Mouse (Mus musculus) cerebellum, adult 11 months (tissue): Measurements from ENCODE around the gene Glis2.

Experiments used
- DNase-seq: peaks from one replicate; pipeline ENCODE4 v3.0.0; 2022

The Glis2 gene

GRCm38 (mm10) chr16:4641119-4641838 is 46.8 kb downstream of the Glis2 start:
- no peak for DNase-seq

- DNase-seq = no peak
Observed at GRCm38 (mm10) chr16:4642190-4642589, 47.7 kb downstream of the Glis2 start.

GRCm38 (mm10) chr16:4642937-4643336 is 48.4 kb downstream of the Glis2 start:
- DNase-seq = no peak

DNA sequence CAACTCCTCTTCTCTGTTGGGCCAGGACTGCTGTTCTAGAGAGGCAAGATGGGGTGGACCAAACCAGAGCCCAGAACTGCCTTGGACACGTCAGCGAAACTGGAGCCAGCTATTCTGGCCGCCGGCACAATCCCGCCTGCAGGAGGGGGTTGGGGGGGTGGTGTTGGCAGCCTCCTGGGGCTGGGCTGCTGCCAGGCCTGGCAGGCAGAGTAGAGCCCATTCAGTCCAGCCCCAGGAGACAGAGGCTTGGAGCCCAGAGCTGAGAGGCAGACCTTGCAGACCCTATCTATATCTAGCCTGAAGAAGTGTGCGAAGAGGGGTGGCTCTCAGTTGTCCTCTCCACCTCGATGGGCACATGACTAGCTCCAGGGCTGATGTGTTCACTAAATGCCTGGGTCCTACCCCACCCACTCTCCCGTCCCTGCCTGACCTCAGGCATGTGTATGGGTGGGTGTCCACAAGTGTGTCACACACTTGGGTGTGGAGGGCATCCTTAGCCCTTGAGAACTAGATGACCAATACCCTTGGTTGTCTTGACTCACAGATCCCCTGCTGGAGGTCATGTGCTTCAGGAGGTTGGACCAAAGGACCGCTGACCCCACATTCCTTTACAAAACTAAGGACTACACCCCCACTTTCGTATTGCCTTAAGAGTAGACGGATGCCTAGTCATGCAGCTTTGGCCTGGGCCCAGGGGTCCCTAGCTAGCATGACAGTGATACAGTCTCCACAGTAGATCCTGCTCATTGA is 49.3 kb downstream of the Glis2 start:
- DNase-seq = peak; percentile 71

GRCm38 (mm10) chr16:4645867-4646266 is 51.4 kb downstream of the Glis2 start:
- no peak for DNase-seq

GRCm38 (mm10) chr16:4646831-4647230 is 52.3 kb downstream of the Glis2 start:
- DNase-seq = no peak

DNA sequence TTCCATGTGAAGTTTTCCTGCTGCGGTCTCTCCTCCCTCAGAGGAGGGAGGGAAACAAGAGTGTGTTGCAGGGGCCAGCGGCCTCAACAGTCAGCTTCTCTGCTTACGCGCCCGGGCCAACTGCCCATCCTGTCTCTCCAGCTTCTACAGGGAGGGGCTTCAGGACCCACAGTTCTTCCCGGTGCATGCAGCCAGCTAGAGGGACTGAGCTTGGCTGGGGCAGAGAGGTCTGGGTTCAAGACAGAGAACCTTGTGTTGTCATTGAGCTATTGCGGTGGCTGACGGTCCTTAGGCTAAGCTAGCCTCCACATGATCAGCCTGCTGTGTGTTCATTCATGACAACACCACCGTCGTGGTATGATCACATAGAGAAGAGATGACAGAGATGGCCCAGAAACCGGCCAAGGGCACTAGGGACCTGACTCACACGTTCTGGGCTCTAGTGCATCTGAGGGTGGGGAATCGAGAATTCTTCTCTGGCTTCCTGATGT is 53.2 kb downstream of the Glis2 start:
- no peak for DNase-seq

GRCm38 (mm10) chr16:4648416-4649023 is 54.0 kb downstream of the Glis2 start:
- DNase-seq = no peak

- DNase-seq = no peak
Observed at GRCm38 (mm10) chr16:4649211-4649610, 54.7 kb downstream of the Glis2 start.

- DNase-seq = no peak
Observed at GRCm38 (mm10) chr16:4649692-4650091, 55.2 kb downstream of the Glis2 start.

GRCm38 (mm10) chr16:4650161-4650560 is 55.6 kb downstream of the Glis2 start:
- DNase-seq = no peak

- no peak for DNase-seq
Observed at GRCm38 (mm10) chr16:4651081-4651480, 56.6 kb downstream of the Glis2 start.

GRCm38 (mm10) chr16:4651624-4652023 is 57.1 kb downstream of the Glis2 start:
- DNase-seq = no peak

DNA sequence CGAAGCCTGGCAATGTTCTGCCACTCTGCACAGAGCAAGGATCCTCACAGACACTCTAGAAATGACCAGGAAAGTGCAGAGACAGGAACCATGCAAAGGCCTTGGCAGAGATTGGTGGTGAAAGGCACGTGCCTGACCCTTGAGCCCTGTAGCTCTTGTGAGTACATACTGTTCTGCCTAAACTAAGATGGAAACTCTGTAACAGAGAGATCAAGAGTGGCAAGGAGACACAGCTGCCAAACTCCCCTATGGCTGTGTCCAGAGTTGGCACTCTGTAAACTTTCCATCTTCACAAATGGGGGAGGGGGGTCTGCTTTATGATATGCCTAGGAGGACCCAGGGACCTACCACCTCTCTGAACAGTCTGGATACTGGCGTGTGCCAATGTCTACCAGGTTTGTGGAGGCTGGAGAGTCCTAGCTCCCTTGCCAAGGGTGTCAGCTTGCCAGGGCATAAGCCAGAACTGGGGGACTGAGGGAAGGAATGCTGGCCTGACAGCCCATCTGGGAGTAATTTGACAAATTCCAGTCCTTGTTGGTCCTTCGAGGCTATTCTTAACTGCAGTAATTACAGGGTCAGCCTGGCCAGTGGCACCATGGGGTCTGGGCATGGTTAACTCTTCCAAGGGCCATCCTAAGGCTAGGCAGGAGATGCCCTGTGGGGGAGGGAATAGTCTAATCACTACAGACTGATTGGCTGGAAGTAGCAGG is 58.3 kb downstream of the Glis2 start:
- DNase-seq = peak; percentile 74

DNA sequence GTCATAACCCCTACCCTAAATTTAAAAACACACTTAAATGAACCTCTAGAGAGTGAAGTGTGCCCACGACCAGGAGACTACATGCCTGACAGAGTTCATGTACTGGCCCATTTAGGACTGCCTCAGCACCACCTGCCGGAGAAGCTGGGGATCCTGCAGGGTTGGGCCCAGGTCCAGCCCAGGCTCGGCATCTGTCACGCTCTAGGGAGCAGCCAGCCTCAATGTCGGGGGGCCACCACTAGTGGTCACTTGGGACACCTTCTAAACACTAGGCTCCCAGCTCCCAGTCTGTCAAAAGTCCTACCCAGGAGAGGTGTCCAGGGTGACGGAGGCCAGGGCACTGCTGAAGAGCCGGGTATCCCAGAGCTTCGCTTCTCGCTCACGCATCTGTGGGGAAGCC is 60.2 kb downstream of the Glis2 start:
- DNase-seq = peak; percentile 44

GRCm38 (mm10) chr16:4655251-4655734 is 60.8 kb downstream of the Glis2 start:
- DNase-seq = no peak

DNA sequence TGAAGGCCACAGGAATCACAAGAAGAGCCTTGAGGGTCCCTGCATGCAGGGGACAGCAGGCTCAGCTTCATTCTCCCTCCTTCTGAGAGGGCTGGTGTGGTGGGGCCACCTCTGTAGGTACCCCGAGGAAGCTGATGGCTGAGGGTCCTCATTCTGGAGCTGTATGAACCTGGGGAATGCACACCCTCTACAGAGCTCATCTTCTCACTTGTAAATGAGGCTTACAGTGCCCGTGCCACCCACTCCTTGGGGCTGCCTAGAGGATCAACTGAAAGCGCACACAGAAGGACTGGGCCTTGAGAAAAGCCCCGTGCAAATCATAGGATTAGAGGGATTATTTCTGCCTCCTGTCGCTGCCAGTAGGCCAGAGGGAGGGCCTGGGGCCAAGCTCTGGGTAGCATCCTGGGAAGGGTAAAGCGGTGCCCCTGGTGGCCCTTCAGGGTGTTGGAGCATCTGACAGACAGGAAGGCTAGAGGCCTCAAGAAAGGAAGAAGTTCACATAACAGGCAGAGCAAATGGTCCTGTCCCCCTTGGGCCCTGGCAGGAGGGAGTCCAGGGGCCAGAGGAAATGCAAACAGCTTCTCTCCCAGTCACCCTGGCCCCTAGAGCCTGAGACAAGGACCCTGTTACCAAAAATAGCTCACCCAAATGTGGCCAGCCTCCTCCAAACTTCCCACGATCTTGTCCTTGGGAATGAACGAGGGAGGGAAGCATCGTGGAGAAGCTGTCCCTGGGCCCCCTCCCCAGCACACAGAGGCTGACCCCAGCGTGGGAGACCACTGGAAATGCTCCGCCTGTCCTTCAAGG is 61.5 kb downstream of the Glis2 start:
- DNase-seq = no peak

DNA sequence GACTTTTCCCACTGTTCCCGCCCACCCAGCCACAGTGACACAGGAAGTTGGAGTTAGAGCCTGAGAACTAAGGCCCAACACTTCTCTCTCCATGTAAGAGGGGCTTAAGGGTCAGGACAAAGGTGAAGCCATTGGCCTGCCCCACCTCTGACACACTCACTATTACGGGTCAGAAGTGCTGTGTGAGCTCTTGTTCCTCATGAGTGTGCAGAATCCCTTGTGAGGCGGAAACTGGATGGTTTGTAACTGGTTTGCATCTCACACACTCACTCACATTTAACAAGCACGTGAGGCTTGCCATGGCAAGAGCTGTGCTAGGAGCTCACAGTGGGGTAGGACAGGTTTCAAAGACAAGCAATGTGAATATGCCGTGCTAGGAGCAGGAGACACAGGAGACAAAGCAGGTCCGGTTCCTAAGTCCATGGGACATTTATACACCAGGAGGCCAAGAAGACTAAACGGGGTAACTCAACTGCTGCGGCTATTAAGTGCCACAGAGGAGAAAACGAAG is 62.1 kb downstream of the Glis2 start:
- DNase-seq = no peak

- DNase-seq = no peak
Observed at GRCm38 (mm10) chr16:4658781-4659245, 64.3 kb downstream of the Glis2 start.

DNA sequence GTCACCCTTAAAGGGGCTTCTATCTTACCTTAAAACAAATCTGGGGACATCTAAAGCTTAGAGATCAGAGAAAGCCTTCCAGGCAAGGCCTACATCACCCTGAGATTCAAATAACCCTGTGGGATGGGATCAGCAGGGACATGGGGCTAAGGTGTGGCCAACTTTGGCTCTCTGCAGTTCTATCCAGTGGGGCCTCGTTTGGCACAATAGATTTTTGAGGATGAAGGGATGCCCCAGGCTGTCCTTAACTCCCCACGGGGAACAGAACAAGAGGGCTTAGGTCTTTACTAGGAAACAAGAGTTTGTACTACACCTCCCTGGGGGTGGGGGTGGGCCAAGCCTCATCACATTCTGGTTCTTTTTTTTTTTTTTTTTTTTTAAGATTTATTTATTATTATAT is 64.8 kb downstream of the Glis2 start:
- no peak for DNase-seq

- no peak for DNase-seq
Observed at GRCm38 (mm10) chr16:4661605-4662004, 67.1 kb downstream of the Glis2 start.

GRCm38 (mm10) chr16:4663806-4664205 is 69.3 kb downstream of the Glis2 start:
- no peak for DNase-seq
